Mouse (Mus musculus) cerebellum, postnatal 10 days (tissue): Measurements from ENCODE around the gene Orc6.
A peak's percentile ranks its signal among the peaks of the same experiment; 100 is the strongest.

ENCODE experiments used
- DNase-seq, 2 experiments: peaks; one replicate each; pipeline ENCODE4 v3.0.0; 2021; ENCODE audit warnings: mixed read lengths in 2 of 2

Gene Orc6

GRCm38 (mm10) chr8:85299434-85300077 lies at the start of gene Orc6, which contains the start of gene Vps35:
Orc6 (plus strand) TSS chr8:85299632.
Vps35 (minus strand) TSS chr8:85299802.
- peak; percentile 99 for DNase-seq

GRCm38 (mm10) chr8:85286846-85287245 lies 12.6 kb upstream of the Orc6 start:
- DNase-seq, result no peak

- no peak for DNase-seq
Measured at GRCm38 (mm10) chr8:85298600-85299433, 615 bp upstream of the Orc6 start.

- no peak for DNase-seq
Measured at GRCm38 (mm10) chr8:85301941-85302340, 2.5 kb downstream of the Orc6 start.

- no peak for DNase-seq
Measured at GRCm38 (mm10) chr8:85302931-85303330, 3.5 kb downstream of the Orc6 start.

- DNase-seq, result no peak
Measured at GRCm38 (mm10) chr8:85303531-85303930, 4.1 kb downstream of the Orc6 start.

GRCm38 (mm10) chr8:85308564-85308963 lies 9.1 kb downstream of the Orc6 start:
- DNase-seq, result no peak

GRCm38 (mm10) chr8:85311743-85312142 lies 12.3 kb downstream of the Orc6 start:
- peak; percentile 40 to 52 for DNase-seq

GRCm38 (mm10) chr8:85313036-85313435 lies 13.6 kb downstream of the Orc6 start:
- DNase-seq, result no peak

GRCm38 (mm10) chr8:85318534-85318933 lies 19.1 kb downstream of the Orc6 start:
- no peak for DNase-seq

- no peak for DNase-seq
Measured at GRCm38 (mm10) chr8:85321981-85322380, 22.5 kb downstream of the Orc6 start.

- DNase-seq, result no peak
Measured at GRCm38 (mm10) chr8:85323084-85323483, 23.7 kb downstream of the Orc6 start.

GRCm38 (mm10) chr8:85327036-85327435 lies 27.6 kb downstream of the Orc6 start:
- no peak for DNase-seq

GRCm38 (mm10) chr8:85329506-85329905 lies 30.1 kb downstream of the Orc6 start:
- no peak for DNase-seq

- DNase-seq, result no peak
Measured at GRCm38 (mm10) chr8:85335105-85335504, 35.7 kb downstream of the Orc6 start.

GRCm38 (mm10) chr8:85336211-85336933 lies 36.9 kb downstream of the Orc6 start:
- no peak for DNase-seq

- DNase-seq, result no peak
Measured at GRCm38 (mm10) chr8:85337681-85338080, 38.2 kb downstream of the Orc6 start.

GRCm38 (mm10) chr8:85339871-85340573 lies 40.6 kb downstream of the Orc6 start:
- DNase-seq, result peak; percentile 62 to 64

GRCm38 (mm10) chr8:85353287-85353686 lies 53.9 kb downstream of the Orc6 start:
- DNase-seq, result no peak
